Mouse (Mus musculus) cerebellum, postnatal 10 days (tissue): ENCODE results near the gene Dpp8.

ENCODE experiments used
- DNase-seq, 2 experiments: peaks; one replicate each; pipeline ENCODE4 v3.0.0; 2021; ENCODE audit warnings: mixed read lengths in 2 of 2

Dpp8 gene

GRCm38 (mm10) chr9:65094237-65094636 is 62.0 kb downstream of the Dpp8 start:
- peak; percentile 88 to 92 for DNase-seq

- peak; percentile 63 to 74 for DNase-seq
These were observed 68.9 kb downstream of the Dpp8 start, which contains the start of gene Igdcc4 for GRCm38 (mm10) chr9:65100991-65101685. TSS of gene Igdcc4 (plus strand) at chr9:65101486.

GRCm38 (mm10) chr9:65101686-65102376 is 69.6 kb downstream of the Dpp8 start:
- DNase-seq: peak; percentile 70 to 77

GRCm38 (mm10) chr9:65102377-65103172 is 70.4 kb downstream of the Dpp8 start:
- peak; percentile 85 to 91 for DNase-seq

- peak; percentile 73 to 78 for DNase-seq
These were observed 71.0 kb downstream of the Dpp8 start for GRCm38 (mm10) chr9:65103173-65103752.

- no peak for DNase-seq
These were observed 74.6 kb downstream of the Dpp8 start for GRCm38 (mm10) chr9:65106821-65107220.

- no peak for DNase-seq
These were observed 75.7 kb downstream of the Dpp8 start for GRCm38 (mm10) chr9:65107893-65108292.

- peak; percentile 80 to 88 for DNase-seq
These were observed 77.2 kb downstream of the Dpp8 start for GRCm38 (mm10) chr9:65109132-65110072.

GRCm38 (mm10) chr9:65111698-65112097 is 79.5 kb downstream of the Dpp8 start:
- no peak for DNase-seq

GRCm38 (mm10) chr9:65113694-65114093 is 81.5 kb downstream of the Dpp8 start:
- no peak for DNase-seq

GRCm38 (mm10) chr9:65115891-65116290 is 83.7 kb downstream of the Dpp8 start:
- DNase-seq: no peak

- DNase-seq: no peak
These were observed 85.3 kb downstream of the Dpp8 start for GRCm38 (mm10) chr9:65117516-65117915.

GRCm38 (mm10) chr9:65120935-65121334 is 88.7 kb downstream of the Dpp8 start:
- peak; percentile 91 to 92 for DNase-seq

- DNase-seq: peak; percentile 51 to 54
These were observed 90.3 kb downstream of the Dpp8 start for GRCm38 (mm10) chr9:65122545-65122944.

GRCm38 (mm10) chr9:65123552-65124168 is 91.4 kb downstream of the Dpp8 start:
- peak; percentile 85 to 86 for DNase-seq

- peak; percentile 70 for DNase-seq
These were observed 96.1 kb downstream of the Dpp8 start for GRCm38 (mm10) chr9:65128123-65128815.

GRCm38 (mm10) chr9:65131717-65132116 is 99.5 kb downstream of the Dpp8 start:
- no peak for DNase-seq
